Mouse (Mus musculus): Measurements from ENCODE around the gene Skp1a.

GRCm38 (mm10) chr11:52231606-52232541, at the start of gene Skp1a:
- no peak for TF ChIP-seq FLI1 (IDR thresholded peaks at IDR 0.05; ENCODE audit: low read length)
- no peak for TF ChIP-seq GATA1 (IDR thresholded peaks at IDR 0.05; ENCODE audit: borderline replicate concordance, low read length)

Measured in megakaryocyte, embryonic 14.5 days (primary cell).